Mouse (Mus musculus) stomach, embryonic 14.5 days (tissue): ENCODE measurements around the gene Arhgap44. TPM values are rescaled to one million over a fixed set of nuclear protein-coding genes. Genes with fewer than 3 reads are reported as not detected.

Experiments
- ATAC-seq: fragments of 200-750 bp; cut with Nextera tagmentation; 2 replicates; pipeline ENCODE4 v1.8.0; 2017; ENCODE audit warnings: low read depth, moderate TSS enrichment; ENCODE audit not compliant: insufficient number of reproducible peaks, insufficient read depth, low FRiP score
- H3K27ac ChIP-seq: fragments of 300-500 bp; sonication (generic); 2 replicates; pipeline ENCODE4 v1.5.1; 2014; ENCODE audit warnings: mild to moderate bottlenecking, low read length, moderate library complexity, mixed read lengths
- H3K27me3 ChIP-seq: fragments of 300-500 bp; sonication (generic); 2 replicates; pipeline ENCODE4 v1.6.1; 2014; ENCODE audit warnings: low read length, control low read depth, mixed read lengths; ENCODE audit not compliant: control insufficient read depth, insufficient read depth
- H3K36me3 ChIP-seq: fragments of 300-500 bp; sonication (generic); 2 replicates; pipeline ENCODE4 v1.6.1; 2014; ENCODE audit warnings: mild to moderate bottlenecking, control low read depth, low read length, moderate library complexity, mixed read lengths; ENCODE audit not compliant: control insufficient read depth, insufficient read depth
- H3K4me1 ChIP-seq: fragments of 300-500 bp; sonication (generic); 2 replicates; pipeline ENCODE4 v1.6.1; 2014; ENCODE audit warnings: low read length, control low read depth, mixed read lengths; ENCODE audit not compliant: control insufficient read depth, insufficient read depth
- H3K4me2 ChIP-seq: fragments of 300-500 bp; sonication (generic); replicated peaks from 2 replicates; pipeline ENCODE4 v1.6.1; 2014; ENCODE audit warnings: low read depth, low read length, control low read depth
- H3K4me3 ChIP-seq: fragments of 300-500 bp; sonication (generic); 2 replicates; pipeline ENCODE4 v1.5.1; 2014; ENCODE audit warnings: low read depth, low read length, control low read depth
- H3K9ac ChIP-seq: fragments of 300-500 bp; sonication (generic); replicated peaks from 2 replicates; pipeline ENCODE4 v1.6.1; 2014; ENCODE audit warnings: low read depth, mild to moderate bottlenecking, control low read depth, low read length, moderate library complexity, mixed read lengths
- H3K9me3 ChIP-seq: fragments of 300-500 bp; sonication (generic); 2 replicates; pipeline ENCODE4 v1.6.1; 2016; ENCODE audit warnings: low read depth, low read length, control low read depth; ENCODE audit not compliant: control insufficient read depth
- WGBS: fragments of 180-500 bp; shearing (Covaris S2); extraction: QIAGEN DNeasy Blood & Tissue Kit; methylation state at CpG from one replicate; pipeline ENCODE4 v1.1.7; 2014; 5-methylcytosine and 5-hydroxymethylcytosine counted together
- polyA plus RNA-seq: library from polyadenylated mRNA; unstranded; fragments of >200 nt; fragmentation: Nextera tagmentation; extraction: Ambion mirVana; gene quantifications from 2 replicates; pipeline ENCODE4 v1.2.1, GENCODE M21; 2014

Arhgap44 gene
- polyA plus RNA-seq, 1 experiment from 2014 or later = 9.1 TPM

DNA sequence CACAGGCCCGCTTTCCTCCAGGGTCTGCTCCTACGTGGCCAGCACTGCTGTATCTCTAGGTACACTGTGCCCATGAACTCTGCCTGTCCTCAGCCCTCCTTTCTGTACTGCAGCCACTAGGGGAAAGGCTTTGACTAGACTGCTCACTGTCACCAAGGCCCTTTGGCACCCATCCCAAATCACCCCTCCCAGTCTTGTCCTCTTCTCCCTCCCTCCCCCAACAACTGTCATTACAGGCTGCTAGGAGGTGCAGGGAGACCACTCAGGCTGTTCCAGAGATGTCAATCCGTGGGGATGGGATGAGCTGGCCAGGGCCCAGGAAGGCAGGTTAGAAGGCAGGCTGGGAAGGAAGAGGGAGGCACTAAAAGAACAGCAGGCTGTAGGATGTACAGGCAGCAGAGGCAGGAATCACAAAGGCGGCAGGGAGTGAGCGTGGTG lies 55.0 kb downstream of the Arhgap44 start:
- Histone ChIP-seq H3K27ac (no peak overlapping the region), H3K27me3 (no peaks in the 10 kb centered on the region), H3K9ac (no peak overlapping the region), H3K4me3 (no peak overlapping the region), H3K36me3 (no peaks in the 10 kb centered on the region), H3K4me1 (peaks cover 14% of the 10 kb centered on the region; the same call in 1 of the 2 replicates), H3K4me2 (no peak overlapping the region), H3K9me3 (no peaks in the 10 kb centered on the region)
- no peak for ATAC-seq
- 73% methylated on average over 5 of the region's 5 CpGs for WGBS

DNA sequence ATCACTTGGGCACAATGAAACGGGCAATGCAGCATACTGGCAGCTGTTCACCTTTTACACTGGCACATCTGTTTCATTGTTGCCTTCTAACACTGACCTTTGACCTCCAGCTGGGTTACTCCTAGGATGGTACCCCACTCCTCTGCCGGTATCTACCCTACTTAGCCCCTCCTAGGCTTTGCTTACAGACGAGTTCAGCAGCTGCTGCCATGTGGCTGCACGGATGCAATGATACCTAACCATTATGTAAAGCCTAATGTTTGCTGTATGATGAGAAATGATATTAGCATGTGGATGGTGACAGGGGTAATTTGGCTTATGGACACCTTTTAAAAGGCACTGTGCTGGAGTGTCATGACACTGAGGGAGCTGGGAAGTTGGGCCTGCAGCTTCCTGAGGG lies 55.6 kb downstream of the Arhgap44 start:
- Histone ChIP-seq H3K27ac (no peak overlapping the region), H3K4me2 (no peak overlapping the region), H3K9me3 (no peaks in the 10 kb centered on the region), H3K36me3 (no peaks in the 10 kb centered on the region), H3K27me3 (no peaks in the 10 kb centered on the region), H3K9ac (no peak overlapping the region), H3K4me3 (no peak overlapping the region), H3K4me1 (peaks cover 12% of the 10 kb centered on the region; the same call in 1 of the 2 replicates)
- WGBS = 59% methylated on average over 4 of the region's 4 CpGs
- ATAC-seq = no peak

DNA sequence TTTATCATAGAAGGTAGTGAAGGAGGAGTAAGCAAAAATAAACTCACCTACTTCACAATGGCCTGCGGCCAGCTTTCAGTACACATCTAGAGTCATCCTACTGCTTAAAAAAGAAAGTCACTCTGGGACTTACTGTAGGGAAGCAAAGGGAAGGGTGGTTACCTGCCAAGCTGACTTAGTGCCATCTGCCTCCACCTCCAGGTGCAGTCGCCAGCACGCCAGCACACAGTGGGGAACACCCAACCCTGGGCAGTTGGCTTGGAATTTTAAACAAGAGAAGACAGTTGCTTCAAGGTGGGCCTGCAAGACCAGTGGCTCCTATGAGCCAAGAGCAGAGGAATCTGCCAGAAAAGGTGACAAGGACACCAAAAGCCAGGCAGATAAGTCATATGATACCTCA lies 58.7 kb downstream of the Arhgap44 start:
- no peak overlapping the region for H3K4me2 ChIP-seq
- H3K4me1 ChIP-seq = no peaks in the 10 kb centered on the region
- no peaks in the 10 kb centered on the region for H3K9me3 ChIP-seq
- H3K36me3 ChIP-seq = no peaks in the 10 kb centered on the region
- H3K9ac ChIP-seq = no peak overlapping the region
- 88% methylated on average over 3 of the region's 3 CpGs for WGBS
- no peak overlapping the region for H3K27ac ChIP-seq
- no peak overlapping the region for H3K4me3 ChIP-seq
- no peak for ATAC-seq
- H3K27me3 ChIP-seq = no peaks in the 10 kb centered on the region

DNA sequence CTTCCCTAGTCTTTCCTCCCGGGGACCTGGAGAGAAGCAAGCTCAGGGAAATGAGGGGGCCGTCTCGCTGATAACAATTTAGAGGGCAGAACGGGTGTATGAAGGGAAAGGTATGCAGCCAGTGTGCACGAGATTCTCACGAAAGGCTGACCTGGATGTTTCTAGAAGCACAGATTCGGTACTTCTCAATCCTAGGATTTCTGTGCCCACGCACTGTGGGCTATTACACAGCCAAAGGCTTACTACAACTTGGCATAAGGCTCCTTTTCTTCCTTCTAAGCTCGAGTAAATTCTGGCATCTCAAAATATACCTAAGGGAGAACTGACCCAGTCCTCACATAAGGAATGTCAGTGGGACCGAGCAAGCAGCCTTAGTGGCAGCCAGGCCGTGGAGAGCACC lies 61.6 kb downstream of the Arhgap44 start:
- H3K4me2 ChIP-seq = no peak overlapping the region
- H3K27me3 ChIP-seq = no peaks in the 10 kb centered on the region
- H3K4me3 ChIP-seq = no peak overlapping the region
- 74% methylated on average over 11 of the region's 11 CpGs for WGBS
- H3K27ac ChIP-seq = no peak overlapping the region
- H3K9ac ChIP-seq = no peak overlapping the region
- H3K4me1 ChIP-seq = no peaks in the 10 kb centered on the region
- no peaks in the 10 kb centered on the region for H3K36me3 ChIP-seq
- ATAC-seq = no peak
- H3K9me3 ChIP-seq = no peaks in the 10 kb centered on the region

DNA sequence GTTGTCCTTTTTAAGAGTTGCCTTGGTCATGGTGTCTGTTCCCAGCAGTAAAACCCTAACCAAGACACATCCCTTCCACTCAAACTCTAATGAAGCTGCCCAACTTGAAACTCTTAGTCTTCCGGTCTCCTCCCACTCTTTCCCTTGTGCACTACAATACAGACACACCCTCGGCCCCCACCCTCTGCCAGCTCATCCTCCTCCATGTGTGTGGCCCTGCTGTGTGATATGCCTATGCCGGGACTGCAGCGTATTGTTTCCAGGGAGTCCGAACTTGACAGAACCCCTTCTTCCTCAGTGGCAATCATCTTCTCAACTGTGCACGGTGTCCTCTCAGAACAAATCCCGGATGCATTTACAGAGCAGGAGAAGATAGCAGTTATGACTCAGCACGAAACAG lies 62.7 kb downstream of the Arhgap44 start:
- Histone ChIP-seq H3K27me3 (no peaks in the 10 kb centered on the region), H3K9me3 (no peaks in the 10 kb centered on the region), H3K4me2 (no peak overlapping the region), H3K4me3 (no peak overlapping the region), H3K27ac (no peak overlapping the region), H3K36me3 (no peaks in the 10 kb centered on the region), H3K4me1 (no peaks in the 10 kb centered on the region), H3K9ac (no peak overlapping the region)
- 92% methylated on average over 8 of the region's 8 CpGs for WGBS
- no peak for ATAC-seq

DNA sequence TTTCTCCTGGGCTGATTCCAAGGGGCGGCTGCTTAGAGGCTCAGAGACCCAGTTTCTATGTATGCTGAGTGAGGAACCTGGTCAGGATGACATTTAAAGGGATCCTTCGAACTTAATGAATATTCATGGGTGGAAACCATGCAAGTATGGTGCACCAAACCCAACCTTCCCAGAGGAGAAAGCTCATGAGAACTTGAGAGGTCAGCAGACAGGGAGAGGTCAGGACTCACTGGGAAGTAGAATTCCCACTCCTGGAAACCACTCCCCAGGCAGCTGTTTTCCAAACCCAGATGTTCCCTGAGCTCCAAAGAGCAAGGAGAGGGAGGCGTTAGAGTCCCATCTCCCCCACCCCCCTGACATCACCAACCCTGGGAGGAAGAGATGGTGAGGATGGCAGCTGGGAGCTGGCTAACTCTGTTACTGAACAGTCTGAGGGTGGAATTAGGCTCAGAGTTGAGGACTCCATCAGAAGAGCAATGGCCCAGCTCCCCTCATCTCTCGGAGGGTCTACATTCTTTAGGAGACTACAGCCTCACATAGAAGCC lies 65.2 kb downstream of the Arhgap44 start:
- Histone ChIP-seq H3K4me2 (no peak overlapping the region), H3K4me3 (no peak overlapping the region), H3K27me3 (no peaks in the 10 kb centered on the region), H3K4me1 (no peaks in the 10 kb centered on the region), H3K36me3 (no peaks in the 10 kb centered on the region), H3K9ac (no peak overlapping the region), H3K9me3 (no peaks in the 10 kb centered on the region), H3K27ac (no peak overlapping the region)
- WGBS = 68% methylated on average over 4 of the region's 4 CpGs
- ATAC-seq = no peak

DNA sequence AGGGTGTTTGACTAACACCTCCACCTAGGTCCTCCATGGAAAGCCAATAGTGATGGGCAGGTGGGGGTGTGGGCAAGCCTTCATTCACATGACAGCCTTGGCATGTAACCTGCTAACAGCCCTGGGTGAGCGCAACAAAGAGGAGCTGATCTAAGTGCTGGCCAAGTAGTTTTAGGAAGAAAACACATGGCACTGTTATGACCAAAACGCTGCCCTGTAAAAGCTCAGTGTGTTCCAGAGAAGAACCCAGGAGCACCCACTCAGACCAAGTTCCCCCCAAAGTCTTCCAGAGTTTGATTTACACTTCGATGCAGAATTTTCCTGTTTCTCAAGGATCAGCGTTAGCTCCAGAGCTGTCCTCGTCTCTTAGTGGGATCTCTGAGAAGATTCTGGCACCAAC lies 65.9 kb downstream of the Arhgap44 start:
- H3K9me3 ChIP-seq = no peaks in the 10 kb centered on the region
- no peak for ATAC-seq
- no peaks in the 10 kb centered on the region for H3K27me3 ChIP-seq
- H3K4me1 ChIP-seq = no peaks in the 10 kb centered on the region
- no peak overlapping the region for H3K27ac ChIP-seq
- H3K4me3 ChIP-seq = no peak overlapping the region
- H3K9ac ChIP-seq = no peak overlapping the region
- 89% methylated on average over 5 of the region's 5 CpGs for WGBS
- H3K36me3 ChIP-seq = no peaks in the 10 kb centered on the region
- H3K4me2 ChIP-seq = no peak overlapping the region

DNA sequence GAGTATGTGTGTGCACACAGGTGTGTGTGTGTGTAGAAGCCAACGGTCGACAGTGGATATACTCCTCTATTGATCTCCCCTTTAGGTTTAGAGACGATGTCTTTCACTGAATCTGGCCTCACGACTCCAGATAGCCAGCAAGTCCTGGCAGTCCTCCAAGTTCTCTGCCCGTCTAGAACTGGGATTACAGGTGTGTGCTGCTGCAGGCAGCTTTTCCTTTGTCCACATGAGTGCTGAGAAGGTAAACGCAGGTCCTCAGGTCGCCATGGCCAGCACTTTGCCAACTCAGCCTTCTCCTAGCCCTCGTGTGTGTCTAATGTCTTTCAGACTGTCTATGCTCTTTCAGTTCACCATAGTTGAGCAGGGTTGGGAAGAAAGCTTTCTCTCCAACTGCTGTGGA lies 69.9 kb downstream of the Arhgap44 start:
- WGBS = 60% methylated on average over 8 of the region's 8 CpGs
- Histone ChIP-seq H3K36me3 (no peaks in the 10 kb centered on the region), H3K27ac (no peak overlapping the region), H3K9me3 (no peaks in the 10 kb centered on the region), H3K9ac (no peak overlapping the region), H3K27me3 (no peaks in the 10 kb centered on the region), H3K4me3 (no peak overlapping the region), H3K4me1 (no peaks in the 10 kb centered on the region), H3K4me2 (no peak overlapping the region)
- ATAC-seq = no peak

DNA sequence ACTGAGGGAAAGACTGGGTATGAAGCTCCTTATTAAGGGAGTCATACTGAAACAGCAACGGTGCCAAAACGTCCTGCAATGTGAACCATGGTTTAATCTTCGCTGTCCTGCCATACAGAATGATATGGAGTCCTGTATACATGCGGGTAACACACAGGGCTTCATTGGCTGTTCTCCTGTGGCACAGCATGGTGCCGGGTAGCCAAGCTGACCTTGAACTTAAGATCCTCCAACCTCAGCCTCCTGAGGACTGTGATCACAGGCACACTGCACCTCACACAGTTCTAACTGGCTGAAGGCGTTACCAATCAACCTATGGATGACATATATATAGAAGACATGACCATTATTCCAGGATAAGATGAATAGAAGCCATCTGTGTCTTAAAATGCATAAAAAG lies 72.4 kb downstream of the Arhgap44 start:
- Histone ChIP-seq H3K4me1 (no peaks in the 10 kb centered on the region), H3K9me3 (no peaks in the 10 kb centered on the region), H3K9ac (no peak overlapping the region), H3K4me3 (no peak overlapping the region), H3K27ac (no peak overlapping the region), H3K36me3 (no peaks in the 10 kb centered on the region), H3K27me3 (no peaks in the 10 kb centered on the region), H3K4me2 (no peak overlapping the region)
- WGBS = 92% methylated on average over 6 of the region's 6 CpGs
- ATAC-seq = no peak
